Mouse (Mus musculus): ENCODE measurements at regions not wholly inside any gene's neighbourhood (a gene's known extent, or its start where the extent isn't known, plus 50 kb on each side); places are given as distances from the start of the nearest gene placed in this dataset.
A peak's percentile ranks its signal among the peaks of the same experiment; 100 is the strongest.
"Not testable (repeated sequence)": the region's sequence is repeated elsewhere in the genome, so short reads cannot be mapped to it uniquely, and the experiment has no call there.

DNA sequence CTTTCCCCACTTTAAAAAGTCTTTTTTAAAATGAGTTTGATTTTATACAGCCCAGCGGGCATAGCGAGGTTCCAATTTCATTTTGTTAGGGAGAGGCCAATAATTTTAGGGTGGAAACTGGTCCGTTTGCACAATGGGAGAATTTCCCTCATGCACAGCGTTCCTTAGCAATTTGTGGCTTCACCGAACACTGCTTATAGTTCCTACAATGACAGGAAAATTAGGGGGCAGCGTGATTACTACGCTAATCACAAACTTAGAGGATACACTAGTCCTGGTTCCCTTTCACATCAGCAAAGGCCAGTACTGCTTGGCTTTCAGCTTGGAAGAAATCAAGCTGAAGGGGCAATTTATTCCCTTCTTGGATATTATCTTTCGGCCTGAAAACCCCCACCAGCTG, 745.1 kb upstream of the Gm19410 start:
- no peak for DNase-seq

- no peak for DNase-seq
Observed at GRCm38 (mm10) chr8:35022649-35023048, 742.9 kb upstream of the Gm19410 start.

DNA sequence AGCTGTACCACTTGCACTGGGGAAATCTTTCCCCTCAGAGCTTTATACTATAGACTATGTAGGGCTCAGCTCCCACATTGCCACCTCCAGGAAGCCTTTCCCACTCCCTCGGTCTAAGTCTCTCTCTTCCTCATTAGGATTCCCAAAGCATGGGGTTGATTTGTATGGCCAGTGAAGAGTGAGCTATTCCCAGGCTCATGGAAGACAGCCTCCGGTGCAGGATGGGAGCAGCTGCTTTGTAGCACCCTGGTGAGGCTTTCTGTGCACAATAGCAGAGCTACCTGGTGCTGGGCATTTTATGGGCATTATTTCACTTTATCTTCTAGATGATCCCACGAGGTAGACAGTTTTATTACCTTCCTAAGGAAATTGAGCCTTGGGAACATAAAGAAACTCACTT, 717.8 kb upstream of the Gm19410 start:
- DNase-seq = no peak

DNA sequence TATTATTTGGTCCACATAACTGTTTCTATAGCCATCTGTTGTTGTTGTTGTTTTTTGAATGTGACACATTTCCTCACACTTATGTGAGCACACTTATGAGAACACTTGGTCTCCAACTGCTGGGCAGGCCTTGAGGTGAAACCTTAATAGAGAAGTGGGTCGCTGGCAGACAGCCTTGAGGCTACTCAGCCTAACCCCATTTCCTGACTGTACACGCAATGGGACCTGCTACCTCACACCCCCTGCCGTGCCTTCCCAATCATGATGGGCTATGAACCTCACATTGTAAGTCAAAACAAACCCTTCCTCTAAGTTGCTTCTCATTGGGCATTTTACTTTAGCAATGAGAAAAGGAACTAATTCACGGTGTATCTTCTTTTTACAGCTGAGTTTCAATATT, 712.1 kb upstream of the Gm19410 start:
- DNase-seq = no peak

DNA sequence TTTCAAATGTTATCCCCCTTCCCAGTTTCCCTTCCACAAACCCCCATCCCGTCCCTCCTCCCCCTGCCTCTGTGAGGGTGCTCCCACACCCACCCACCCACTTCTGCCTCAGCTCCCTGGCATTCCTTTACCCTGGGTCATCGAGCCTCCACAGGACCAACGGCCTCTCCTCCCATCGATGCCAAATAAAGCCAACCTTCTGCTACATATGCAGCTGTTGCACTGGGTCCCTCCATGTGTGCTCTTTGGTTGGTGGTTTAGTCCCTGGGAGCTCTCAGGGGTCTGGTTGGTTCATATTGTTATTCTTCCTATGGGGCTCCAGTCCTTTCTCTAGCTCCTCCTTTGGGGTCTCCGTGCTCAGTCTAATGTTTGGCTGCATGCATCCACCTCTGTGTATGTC, 704.5 kb upstream of the Gm19410 start:
- no peak for DNase-seq

GRCm38 (mm10) chr8:35068228-35068627, 697.4 kb upstream of the Gm19410 start:
- DNase-seq = no peak

DNA sequence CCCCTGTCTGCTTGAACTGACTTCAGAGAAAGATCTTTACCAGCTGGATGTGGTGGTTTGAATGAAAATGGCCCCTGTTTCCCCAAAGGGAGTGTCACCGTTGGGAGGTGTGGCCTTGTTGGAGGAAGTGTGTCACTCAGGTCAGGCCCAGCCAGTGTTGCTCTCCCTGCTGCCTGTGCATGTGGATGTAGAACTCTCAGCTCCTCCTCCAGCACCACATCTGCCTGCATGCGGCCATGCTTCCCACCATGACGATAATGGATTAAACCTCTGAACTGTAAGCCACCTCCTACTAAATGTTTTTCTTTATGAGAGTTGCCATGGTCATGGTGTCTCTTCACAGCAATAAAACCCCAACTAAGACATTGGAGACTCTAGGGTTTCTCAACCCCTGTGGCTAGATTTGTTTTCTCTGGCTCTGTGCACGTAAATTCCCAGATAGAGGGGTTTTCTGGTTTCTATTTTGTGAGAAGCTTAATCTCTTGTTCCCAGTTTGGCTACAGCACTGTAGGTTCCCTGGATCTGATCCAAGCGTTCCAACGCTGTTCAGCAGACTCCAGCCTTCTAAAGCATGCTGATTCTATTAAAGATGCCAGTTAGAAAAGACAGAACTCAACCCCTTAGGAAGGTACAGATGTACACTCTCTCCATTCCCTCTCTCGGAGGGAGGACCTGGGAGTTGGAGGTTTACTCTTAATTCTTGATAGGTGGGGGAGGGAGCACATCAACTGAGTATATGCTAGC, 695.2 kb upstream of the Gm19410 start:
- no peak for DNase-seq

DNA sequence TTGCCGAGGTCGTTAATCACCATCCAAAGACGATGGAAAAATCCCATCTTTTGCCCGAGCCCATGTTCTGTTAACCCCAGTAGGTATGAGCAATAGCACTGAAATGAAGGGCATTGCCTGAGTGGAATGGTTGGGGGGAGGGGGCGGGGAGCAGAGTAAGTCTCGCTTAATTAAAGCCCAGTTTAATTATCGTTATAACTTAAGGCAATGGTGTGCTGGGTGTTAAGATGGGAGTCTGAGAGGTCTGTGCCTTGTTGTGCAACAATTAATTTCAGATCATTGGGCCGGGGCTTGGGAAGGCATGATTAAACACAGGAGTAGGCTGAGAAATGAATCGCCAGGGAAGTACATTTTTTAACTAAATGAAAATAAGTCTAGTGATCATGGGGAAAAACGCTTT, 689.6 kb upstream of the Gm19410 start:
- DNase-seq = no peak

- DNase-seq = no peak
Observed at GRCm38 (mm10) chr8:35083161-35083560, 682.4 kb upstream of the Gm19410 start.

DNA sequence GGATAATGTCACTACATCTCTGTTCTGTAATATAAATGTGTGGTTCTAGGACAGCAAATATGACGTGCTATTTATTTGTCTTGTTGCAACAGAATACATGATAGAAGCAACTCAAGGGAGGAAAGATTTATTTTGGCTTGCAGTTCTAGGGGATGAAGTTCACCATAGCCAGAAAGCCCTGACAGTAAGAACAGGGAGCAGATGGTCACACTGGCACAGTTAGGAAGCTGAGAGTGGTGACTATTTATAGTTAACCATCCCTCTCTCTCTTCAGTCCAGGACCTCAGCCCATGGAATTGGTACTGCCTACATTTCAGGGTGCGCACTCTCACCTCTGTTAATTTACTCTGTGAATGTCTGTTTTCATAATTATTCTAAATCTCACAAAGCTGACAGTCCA, 678.5 kb upstream of the Gm19410 start:
- no peak for DNase-seq

GRCm38 (mm10) chr8:35088380-35089244, 677.0 kb upstream of the Gm19410 start:
- no peak for DNase-seq

DNA sequence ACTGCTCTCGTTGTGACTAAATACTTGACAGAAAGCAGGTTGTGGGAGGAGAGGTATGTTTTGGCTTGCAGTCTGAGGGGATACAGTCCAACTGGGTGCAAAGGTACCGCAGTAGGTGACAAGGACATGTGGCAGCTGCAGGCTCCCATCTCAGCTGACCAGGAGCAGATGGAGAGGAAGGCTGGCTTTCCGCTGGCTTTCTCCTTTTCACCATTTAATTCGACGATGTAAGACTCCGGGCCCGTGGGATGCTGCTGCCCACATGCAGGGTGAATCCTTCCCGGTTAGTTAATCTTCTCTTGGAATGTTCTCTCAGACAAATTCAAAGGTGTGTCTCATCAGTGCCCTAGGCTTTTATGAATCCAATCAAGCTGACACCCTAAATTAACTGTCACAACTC, 676.1 kb upstream of the Gm19410 start:
- no peak for DNase-seq

- no peak for DNase-seq
Observed at GRCm38 (mm10) chr8:35101701-35102100, 663.9 kb upstream of the Gm19410 start.

DNA sequence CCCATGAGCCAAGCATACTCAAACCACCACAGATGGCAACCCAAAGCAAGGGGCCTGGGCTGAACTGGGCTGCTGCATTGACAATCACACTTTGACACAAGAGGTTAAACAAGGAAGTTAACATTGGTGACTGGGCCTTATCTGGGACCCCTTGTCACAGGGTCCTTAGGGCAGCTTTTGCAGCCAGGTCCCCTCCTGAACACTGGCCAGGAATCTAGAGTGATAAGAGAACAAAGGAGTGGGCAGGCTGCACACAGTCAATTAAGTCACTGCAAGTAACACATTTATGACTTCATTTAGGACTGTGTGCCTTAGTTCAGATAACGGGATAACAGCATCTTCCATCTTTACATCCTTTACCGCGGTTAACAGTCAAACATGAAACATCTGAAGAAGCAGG, 663.5 kb upstream of the Gm19410 start:
- DNase-seq = not testable (repeated sequence)

GRCm38 (mm10) chr8:35104465-35104876, 661.1 kb upstream of the Gm19410 start:
- not testable (repeated sequence) for DNase-seq

DNA sequence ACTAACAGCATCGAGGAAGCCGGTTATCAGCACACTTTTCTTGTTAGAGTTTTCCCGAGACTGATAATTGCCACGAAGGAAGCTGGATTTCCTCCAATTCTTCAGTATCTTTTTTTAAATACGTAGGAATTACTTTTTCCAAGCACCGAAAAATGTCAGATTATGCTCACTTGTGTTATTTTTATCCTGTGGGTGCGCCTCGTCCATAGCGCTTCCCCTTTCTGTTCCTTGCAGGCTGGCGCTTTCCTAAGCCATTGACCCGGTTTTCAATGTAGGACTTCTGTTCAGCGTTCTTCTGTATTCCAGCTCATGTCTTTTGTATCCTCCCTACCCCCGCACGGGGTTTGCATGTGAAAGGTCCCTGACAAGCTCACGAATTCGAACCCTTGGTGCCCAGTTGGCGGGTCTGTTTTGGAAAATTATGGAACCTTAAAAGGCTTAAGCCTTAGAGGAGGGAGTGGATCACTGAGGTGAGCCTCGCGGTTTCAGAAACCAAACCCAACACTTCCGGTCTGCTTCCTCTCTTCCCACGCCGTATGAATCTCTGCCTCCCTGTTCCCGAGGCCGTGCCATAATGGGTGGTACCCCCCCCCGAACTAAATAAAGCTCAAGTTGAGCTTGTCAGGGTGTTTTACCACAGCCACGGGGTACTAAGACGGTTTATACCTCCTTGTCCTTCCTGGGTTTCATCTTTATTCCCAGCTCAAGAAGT, 655.9 kb upstream of the Gm19410 start:
- no peak for DNase-seq

DNA sequence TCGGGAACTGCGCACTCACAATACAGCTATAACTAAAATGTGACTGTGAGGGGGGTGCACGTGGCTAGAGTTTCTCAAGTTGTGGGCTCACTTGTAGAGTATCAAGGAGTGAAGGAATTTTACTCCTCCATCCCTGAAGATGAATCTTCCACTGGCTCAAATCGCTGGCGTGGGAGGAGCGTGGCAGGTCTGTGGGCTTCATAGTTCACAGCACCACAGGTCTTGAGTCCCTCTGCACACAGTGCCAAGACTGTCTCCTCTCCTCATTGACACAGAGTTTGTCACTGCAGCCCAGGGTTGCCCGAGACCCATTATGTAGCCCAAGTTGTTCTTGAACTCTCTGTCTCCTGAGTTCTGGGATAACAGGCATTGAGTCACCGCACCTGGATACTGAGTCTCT, 655.3 kb upstream of the Gm19410 start:
- DNase-seq = no peak

DNA sequence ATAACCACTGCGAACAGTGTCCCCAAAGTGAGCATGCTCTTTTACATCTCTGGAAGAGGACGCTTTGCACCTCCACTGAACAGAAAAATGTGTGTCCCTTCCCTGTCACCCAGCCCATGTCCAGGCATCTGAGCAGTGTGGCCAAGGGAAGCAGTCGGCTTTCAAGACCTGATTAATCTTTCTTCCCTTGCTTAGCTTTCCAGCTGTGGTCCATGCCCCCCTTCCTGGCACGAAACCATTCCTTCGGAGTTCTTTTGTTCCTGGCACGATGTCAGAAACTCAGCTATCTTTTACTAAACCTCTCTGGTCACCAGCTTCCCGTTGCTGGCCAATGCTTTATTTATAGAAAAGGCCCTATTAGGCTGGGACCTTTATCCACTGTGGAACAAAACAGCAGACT, 654.5 kb upstream of the Gm19410 start:
- no peak for DNase-seq

- DNase-seq = no peak
Observed at GRCm38 (mm10) chr8:35112591-35113265, 652.9 kb upstream of the Gm19410 start.

DNA sequence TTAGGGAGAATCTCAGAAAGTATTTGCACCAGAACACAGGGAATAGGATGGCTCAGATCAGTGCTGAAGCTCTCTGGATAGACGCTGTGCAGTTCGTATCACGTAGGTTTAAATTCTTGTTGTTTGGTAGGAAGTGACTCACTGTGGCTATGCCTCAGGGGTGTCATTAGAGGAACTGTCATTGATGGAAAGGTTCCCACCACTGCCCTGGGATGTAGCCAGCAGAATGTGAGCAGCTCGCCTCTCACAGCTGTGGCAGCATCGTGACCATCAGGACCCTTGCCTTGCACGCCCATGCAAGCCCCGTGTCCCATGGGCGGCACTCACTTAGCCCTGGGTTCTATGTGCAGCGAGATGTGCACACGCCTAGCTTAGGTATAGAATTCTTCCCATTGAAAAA, 651.6 kb upstream of the Gm19410 start:
- no peak for DNase-seq

DNA sequence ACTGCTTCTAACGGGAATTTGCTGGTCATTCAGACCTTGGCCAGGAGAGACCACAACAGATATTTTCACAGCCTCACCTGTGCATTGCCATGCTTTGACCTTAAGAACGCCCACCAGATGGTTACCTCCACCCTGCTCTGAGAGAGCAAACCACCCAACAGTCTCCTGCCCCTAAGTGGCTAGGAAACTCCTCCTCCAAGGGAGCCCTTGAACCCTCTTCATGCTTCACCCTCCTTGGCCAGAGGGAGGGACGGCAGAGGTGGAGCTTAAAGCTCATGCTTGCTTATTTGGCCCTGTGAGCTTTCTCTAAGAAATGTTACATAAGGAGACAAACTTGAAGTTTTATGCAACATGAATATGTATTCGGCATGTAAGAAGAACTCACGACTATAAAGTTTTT, 645.0 kb upstream of the Gm19410 start:
- DNase-seq = peak; percentile 19

- no peak for DNase-seq
Observed at GRCm38 (mm10) chr8:35121084-35121483, 644.5 kb upstream of the Gm19410 start.

DNA sequence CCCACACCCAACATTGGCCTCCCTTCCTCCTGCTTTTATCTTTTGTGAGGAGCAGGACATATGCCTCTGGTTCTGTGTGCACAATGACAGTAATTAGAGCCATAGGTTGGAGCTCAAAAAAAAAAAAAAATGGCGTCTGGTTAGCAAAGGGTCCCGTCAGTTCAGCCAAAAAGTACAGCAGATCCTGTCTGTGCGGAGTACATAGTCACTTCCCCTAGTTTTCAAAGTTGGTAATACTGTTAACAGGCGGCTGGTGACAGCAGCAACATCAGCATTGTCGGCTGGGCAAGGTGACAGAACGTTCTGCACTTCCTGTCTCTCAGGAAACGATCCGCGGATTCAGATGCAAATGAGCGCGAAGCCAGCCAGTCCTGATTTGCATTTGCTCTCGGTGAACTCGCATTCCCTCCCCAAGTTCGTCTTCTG, 642.4 kb upstream of the Gm19410 start:
- peak; percentile 45 for DNase-seq

Measured in kidney, adult 9 months (tissue).